Mouse (Mus musculus): Measurements from ENCODE around the gene Ctps2. TPM values are rescaled to one million over a fixed set of nuclear protein-coding genes. Genes with fewer than 3 reads are reported as not detected.

The Ctps2 gene
- polyA plus RNA-seq, 1 experiment = 30.5 TPM

DNA sequence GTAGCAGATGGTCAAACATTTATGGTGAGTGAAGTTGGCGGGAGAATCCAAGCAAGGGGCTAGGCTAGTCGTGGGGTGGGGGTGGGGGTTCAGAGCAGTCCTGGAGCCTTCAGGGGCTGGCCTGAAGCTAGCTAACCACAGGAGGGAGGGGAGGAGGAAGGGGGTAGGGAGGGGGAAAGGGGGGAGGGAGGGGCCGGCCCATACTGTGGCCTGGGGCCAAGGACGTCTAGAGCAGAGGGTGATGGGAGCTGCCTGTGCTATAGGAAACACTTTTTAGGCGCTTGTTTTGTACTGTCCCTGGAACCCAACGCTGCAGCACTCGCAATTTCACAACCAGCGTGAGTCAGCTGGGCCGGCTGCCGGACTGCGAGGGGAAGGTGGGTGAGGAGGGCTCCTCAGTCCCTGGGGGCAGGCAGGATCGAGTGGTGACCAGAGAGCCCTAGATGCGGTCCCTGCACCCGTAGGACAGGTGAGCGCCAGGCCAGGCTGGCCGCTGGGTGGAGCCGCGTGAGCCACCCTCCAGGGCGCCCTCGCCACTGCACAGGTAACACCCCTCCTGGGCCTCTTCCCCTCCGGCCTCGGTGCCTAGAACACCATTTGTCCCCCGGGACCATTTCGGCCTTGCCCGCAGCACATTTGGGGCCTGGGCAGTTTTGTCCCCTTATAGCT lies 467 bp downstream of the Ctps2 start:
- Histone ChIP-seq H3K4me3 (replicated peaks; ENCODE audit: control insufficient read depth, low read depth, low read length) (peak overlapping the region; percentile 64), H3K27ac (ENCODE audit: control insufficient read depth, insufficient read depth, low read depth, low read length, poor library complexity) (peak overlapping the region; percentile 94), H3K4me1 (ENCODE audit: control insufficient read depth, insufficient read depth, low read length) (no peaks in the 10 kb centered on the region)
- TF ChIP-seq CTCF (IDR thresholded peaks at IDR 0.05; ENCODE audit: control insufficient read depth, insufficient read depth, low read length) (peak; percentile 1; the same call in 1 of the 2 replicates), POLR2A (IDR thresholded peaks at IDR 0.05; ENCODE audit: borderline replicate concordance, control insufficient read depth, low read depth, low read length) (peak; percentile 32; the same call in 1 of the 2 replicates)
- 15% methylated on average over 24 of the region's 25 CpGs for WGBS

- TF ChIP-seq CTCF (IDR thresholded peaks at IDR 0.05; ENCODE audit: control insufficient read depth, insufficient read depth, low read length) (no peak), POLR2A (IDR thresholded peaks at IDR 0.05; ENCODE audit: borderline replicate concordance, control insufficient read depth, low read depth, low read length) (no peak)
- Histone ChIP-seq H3K4me3 (replicated peaks; ENCODE audit: control insufficient read depth, low read depth, low read length) (peak overlapping the region; percentile 64), H3K4me1 (ENCODE audit: control insufficient read depth, insufficient read depth, low read length) (no peaks in the 10 kb centered on the region), H3K27ac (ENCODE audit: control insufficient read depth, insufficient read depth, low read depth, low read length, poor library complexity) (peak overlapping the region; percentile 94)
- WGBS = 16% methylated on average over 29 of the region's 29 CpGs
These were observed 1.1 kb downstream of the Ctps2 start for GRCm38 (mm10) chrX:162902040-162902734.

- H3K27ac ChIP-seq (ENCODE audit: control insufficient read depth, insufficient read depth, low read depth, low read length, poor library complexity) = no peak overlapping the region
- H3K4me3 ChIP-seq (replicated peaks; ENCODE audit: control insufficient read depth, low read depth, low read length) = no peak overlapping the region
- H3K4me1 ChIP-seq (ENCODE audit: control insufficient read depth, insufficient read depth, low read length) = no peaks in the 10 kb centered on the region
- WGBS = 84% methylated on average over 3 of the region's 3 CpGs
- TF ChIP-seq CTCF (IDR thresholded peaks at IDR 0.05; ENCODE audit: control insufficient read depth, insufficient read depth, low read length) (no peak), POLR2A (IDR thresholded peaks at IDR 0.05; ENCODE audit: borderline replicate concordance, control insufficient read depth, low read depth, low read length) (no peak)
These were observed 6.5 kb downstream of the Ctps2 start for GRCm38 (mm10) chrX:162907554-162907953.

- H3K4me1 ChIP-seq (ENCODE audit: control insufficient read depth, insufficient read depth, low read length) = no peaks in the 10 kb centered on the region
- no peak overlapping the region for H3K27ac ChIP-seq (ENCODE audit: control insufficient read depth, insufficient read depth, low read depth, low read length, poor library complexity)
- H3K4me3 ChIP-seq (replicated peaks; ENCODE audit: control insufficient read depth, low read depth, low read length) = no peak overlapping the region
- WGBS = 87% methylated on average over 3 of the region's 3 CpGs
- TF ChIP-seq POLR2A (IDR thresholded peaks at IDR 0.05; ENCODE audit: borderline replicate concordance, control insufficient read depth, low read depth, low read length) (no peak), CTCF (IDR thresholded peaks at IDR 0.05; ENCODE audit: control insufficient read depth, insufficient read depth, low read length) (no peak)
These were observed 12.6 kb downstream of the Ctps2 start for GRCm38 (mm10) chrX:162913651-162914050.

- 16% methylated on average over 5 of the region's 5 CpGs for WGBS
- TF ChIP-seq CTCF (IDR thresholded peaks at IDR 0.05; ENCODE audit: control insufficient read depth, insufficient read depth, low read length) = no peak
- TF ChIP-seq POLR2A (IDR thresholded peaks at IDR 0.05; ENCODE audit: borderline replicate concordance, control insufficient read depth, low read depth, low read length) = no peak
- no peak overlapping the region for H3K27ac ChIP-seq (ENCODE audit: control insufficient read depth, insufficient read depth, low read depth, low read length, poor library complexity)
- no peak overlapping the region for H3K4me3 ChIP-seq (replicated peaks; ENCODE audit: control insufficient read depth, low read depth, low read length)
- H3K4me1 ChIP-seq (ENCODE audit: control insufficient read depth, insufficient read depth, low read length) = no peaks in the 10 kb centered on the region
These were observed 14.7 kb downstream of the Ctps2 start for GRCm38 (mm10) chrX:162915697-162916096.

DNA sequence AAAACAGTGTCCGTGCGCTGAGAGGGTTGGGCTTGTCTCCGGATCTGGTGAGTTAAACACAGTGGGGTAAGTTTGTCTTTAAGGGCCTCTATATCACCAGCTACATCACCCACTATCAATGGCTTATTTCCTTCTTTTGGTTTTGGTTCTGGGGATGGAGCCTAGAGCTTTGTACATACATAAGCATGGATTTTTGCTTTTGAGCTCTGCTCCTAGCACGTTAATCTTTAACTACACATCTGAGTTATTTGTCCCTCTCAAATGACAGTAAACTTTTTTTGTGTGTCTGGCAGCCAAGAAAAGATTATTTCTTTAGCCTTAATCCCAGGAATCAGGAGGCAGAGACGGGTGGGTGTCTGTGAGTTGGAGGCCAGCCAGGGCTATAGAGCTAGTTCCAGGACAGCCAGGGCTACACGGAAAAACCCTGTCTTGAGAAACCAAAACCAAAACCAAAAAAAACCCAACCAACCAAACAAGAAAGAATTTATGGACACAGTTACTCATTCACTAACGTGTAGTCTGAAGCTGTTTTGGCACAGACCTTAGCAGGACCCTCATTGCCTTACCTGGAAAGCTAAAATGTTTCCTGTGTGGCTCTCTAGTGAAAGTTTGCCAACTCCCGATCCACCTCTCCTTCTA lies 20.6 kb downstream of the Ctps2 start:
- TF ChIP-seq CTCF (IDR thresholded peaks at IDR 0.05; ENCODE audit: control insufficient read depth, insufficient read depth, low read length) (no peak), POLR2A (IDR thresholded peaks at IDR 0.05; ENCODE audit: borderline replicate concordance, control insufficient read depth, low read depth, low read length) (no peak)
- 75% methylated on average over 8 of the region's 8 CpGs for WGBS
- H3K4me1 ChIP-seq (ENCODE audit: control insufficient read depth, insufficient read depth, low read length) = no peaks in the 10 kb centered on the region
- no peak overlapping the region for H3K27ac ChIP-seq (ENCODE audit: control insufficient read depth, insufficient read depth, low read depth, low read length, poor library complexity)
- H3K4me3 ChIP-seq (replicated peaks; ENCODE audit: control insufficient read depth, low read depth, low read length) = no peak overlapping the region

- no peak overlapping the region for H3K4me3 ChIP-seq (replicated peaks; ENCODE audit: control insufficient read depth, low read depth, low read length)
- 82% methylated on average over 2 of the region's 2 CpGs for WGBS
- no peak overlapping the region for H3K27ac ChIP-seq (ENCODE audit: control insufficient read depth, insufficient read depth, low read depth, low read length, poor library complexity)
- no peak for TF ChIP-seq CTCF (IDR thresholded peaks at IDR 0.05; ENCODE audit: control insufficient read depth, insufficient read depth, low read length)
- TF ChIP-seq POLR2A (IDR thresholded peaks at IDR 0.05; ENCODE audit: borderline replicate concordance, control insufficient read depth, low read depth, low read length) = no peak
- H3K4me1 ChIP-seq (ENCODE audit: control insufficient read depth, insufficient read depth, low read length) = no peaks in the 10 kb centered on the region
These were observed 30.4 kb downstream of the Ctps2 start for GRCm38 (mm10) chrX:162931467-162931866.

DNA sequence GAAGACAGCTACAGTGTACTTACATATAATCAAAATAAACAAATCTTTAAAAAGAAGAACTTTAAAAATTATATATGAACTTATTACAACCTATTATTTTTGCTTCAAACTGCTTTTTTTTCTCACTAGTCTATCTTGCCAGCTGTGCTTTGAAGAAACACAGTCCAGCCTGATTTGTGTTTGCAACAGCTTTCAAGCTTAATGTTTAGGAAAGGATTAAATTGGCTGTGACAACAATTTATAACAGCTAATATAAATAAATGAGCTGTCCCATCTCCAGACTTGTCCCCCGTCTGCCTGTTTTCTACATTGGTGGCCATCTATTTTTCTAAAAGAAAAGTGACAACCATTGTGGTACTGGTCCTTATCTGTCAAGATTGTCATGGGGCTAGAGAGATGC lies 41.0 kb downstream of the Ctps2 start:
- WGBS = 89% methylated on average over 1 of the region's 1 CpGs
- TF ChIP-seq POLR2A (IDR thresholded peaks at IDR 0.05; ENCODE audit: borderline replicate concordance, control insufficient read depth, low read depth, low read length) (no peak), CTCF (IDR thresholded peaks at IDR 0.05; ENCODE audit: control insufficient read depth, insufficient read depth, low read length) (no peak)
- no peak overlapping the region for H3K27ac ChIP-seq (ENCODE audit: control insufficient read depth, insufficient read depth, low read depth, low read length, poor library complexity)
- no peak overlapping the region for H3K4me3 ChIP-seq (replicated peaks; ENCODE audit: control insufficient read depth, low read depth, low read length)
- H3K4me1 ChIP-seq (ENCODE audit: control insufficient read depth, insufficient read depth, low read length) = no peaks in the 10 kb centered on the region
